Mouse (Mus musculus) heart, embryonic 10.5 days (tissue): ENCODE measurements at regions not wholly inside any gene's neighbourhood (a gene's known extent, or its start where the extent isn't known, plus 50 kb on each side); places are given as distances from the start of the nearest gene placed in this dataset.

Source experiments
- DNase-seq: peaks from one replicate; pipeline ENCODE4 v3.0.0-alpha.2; 2017; ENCODE audit warnings: low spot score
- H3K27ac ChIP-seq: fragments of 300-500 bp; sonication (generic); 2 replicates; pipeline ENCODE4 v1.5.1; 2016; ENCODE audit warnings: mild to moderate bottlenecking
- H3K27me3 ChIP-seq: fragments of 300-500 bp; sonication (generic); 2 replicates; pipeline ENCODE4 v1.6.1; 2016; ENCODE audit warnings: mild to moderate bottlenecking; ENCODE audit not compliant: poor library complexity, insufficient read depth, severe bottlenecking
- H3K36me3 ChIP-seq: fragments of 300-500 bp; sonication (generic); 2 replicates; pipeline ENCODE4 v1.6.1; 2016; ENCODE audit warnings: mild to moderate bottlenecking, moderate library complexity
- H3K4me1 ChIP-seq: fragments of 300-500 bp; sonication (generic); 2 replicates; pipeline ENCODE4 v1.6.1; 2016; ENCODE audit warnings: mild to moderate bottlenecking
- H3K4me3 ChIP-seq: fragments of 300-500 bp; sonication (generic); 2 replicates; pipeline ENCODE4 v1.5.1; 2016; ENCODE audit warnings: mild to moderate bottlenecking, moderate library complexity
- H3K9me3 ChIP-seq: fragments of 300-500 bp; sonication (generic); 2 replicates; pipeline ENCODE4 v1.6.1; 2016; ENCODE audit warnings: mild to moderate bottlenecking, moderate library complexity
- WGBS: fragments of 180-500 bp; shearing (Covaris S2); methylation state at CpG from one replicate; pipeline ENCODE4 v1.1.7; 2016; 5-methylcytosine and 5-hydroxymethylcytosine counted together

GRCm38 (mm10) chr13:78524446-78524937 is 324.9 kb upstream of the Nr2f1 start:
- DNase-seq: no peak
- Histone ChIP-seq H3K27me3 (no peaks in the 10 kb centered on the region), H3K36me3 (no peaks in the 10 kb centered on the region), H3K9me3 (no peaks in the 10 kb centered on the region), H3K4me3 (no peak overlapping the region), H3K27ac (no peak overlapping the region), H3K4me1 (no peaks in the 10 kb centered on the region)
- WGBS: 71% methylated on average over 2 of the region's 2 CpGs

- no peak overlapping the region for H3K4me3 ChIP-seq
- H3K36me3 ChIP-seq: no peaks in the 10 kb centered on the region
- H3K27me3 ChIP-seq: no peaks in the 10 kb centered on the region
- no peak overlapping the region for H3K27ac ChIP-seq
- H3K4me1 ChIP-seq: no peaks in the 10 kb centered on the region
- 84% methylated on average over 1 of the region's 1 CpGs for WGBS
- DNase-seq: no peak
- H3K9me3 ChIP-seq: no peaks in the 10 kb centered on the region
Measured at GRCm38 (mm10) chr13:78520771-78521170, 321.2 kb upstream of the Nr2f1 start.

DNA sequence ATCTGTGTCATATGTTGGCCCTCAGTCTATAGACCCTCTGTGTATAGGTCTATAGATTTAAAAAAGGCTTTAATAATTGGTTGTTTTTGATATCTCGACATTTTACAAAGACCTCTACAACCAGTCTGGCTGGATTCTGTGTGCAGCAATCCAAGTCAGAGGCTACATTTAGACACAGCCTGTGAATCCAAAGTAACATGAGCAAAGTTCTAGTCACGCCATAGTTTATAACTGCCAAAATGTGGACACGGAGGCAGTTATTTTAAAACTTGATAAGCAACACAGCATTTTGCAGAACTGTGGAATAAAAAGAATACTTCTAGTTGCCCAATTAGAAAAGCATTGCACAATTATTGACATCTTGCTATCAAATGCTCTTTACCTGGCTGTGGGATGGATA is 320.6 kb upstream of the Nr2f1 start:
- WGBS: 84% methylated on average over 3 of the region's 3 CpGs

GRCm38 (mm10) chr13:78500551-78500950 is 301.0 kb upstream of the Nr2f1 start:
- H3K27ac ChIP-seq: no peak overlapping the region
- no peak overlapping the region for H3K4me3 ChIP-seq
- 88% methylated on average over 7 of the region's 7 CpGs for WGBS
- H3K27me3 ChIP-seq: no peaks in the 10 kb centered on the region
- no peaks in the 10 kb centered on the region for H3K36me3 ChIP-seq
- no peak for DNase-seq
- no peaks in the 10 kb centered on the region for H3K9me3 ChIP-seq
- H3K4me1 ChIP-seq: no peaks in the 10 kb centered on the region

More for the DNA sequence above, 320.6 kb upstream of the Nr2f1 start:
- no peaks in the 10 kb centered on the region for H3K9me3 ChIP-seq
- no peak overlapping the region for H3K27ac ChIP-seq
- no peak for DNase-seq
- no peaks in the 10 kb centered on the region for H3K4me1 ChIP-seq
- H3K4me3 ChIP-seq: no peak overlapping the region
- H3K36me3 ChIP-seq: no peaks in the 10 kb centered on the region
- no peaks in the 10 kb centered on the region for H3K27me3 ChIP-seq

DNA sequence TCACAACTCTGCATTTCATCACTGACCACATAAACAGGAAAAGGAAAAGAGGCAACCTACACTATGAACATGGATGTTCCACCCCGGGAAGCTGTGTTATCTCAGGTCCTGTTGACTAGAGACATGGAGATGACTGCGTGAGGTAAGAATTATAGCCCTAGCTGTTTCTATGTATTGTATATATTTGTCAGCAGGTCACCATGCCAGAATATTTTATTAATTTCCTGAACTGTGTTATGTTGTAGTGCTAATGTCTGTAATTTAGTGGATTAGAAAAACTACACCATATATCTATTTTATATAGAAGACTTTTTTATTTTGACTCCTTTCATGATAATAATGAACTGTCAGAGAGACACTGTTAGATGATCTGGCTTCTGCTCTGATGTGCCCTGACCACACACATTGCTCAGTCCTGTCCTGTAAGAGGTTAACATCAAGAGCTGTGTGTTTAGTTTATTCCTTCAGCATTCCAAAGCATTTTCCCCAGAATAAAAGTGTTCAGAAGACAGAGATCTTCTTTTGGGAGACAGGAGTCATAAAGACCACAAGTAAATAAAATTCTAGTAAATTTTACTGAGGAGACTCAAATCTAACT is 284.3 kb upstream of the Nr2f1 start:
- H3K4me3 ChIP-seq: no peak overlapping the region

GRCm38 (mm10) chr13:78482929-78483759 is 283.6 kb upstream of the Nr2f1 start:
- Histone ChIP-seq H3K27ac (no peak overlapping the region), H3K27me3 (no peaks in the 10 kb centered on the region), H3K36me3 (no peaks in the 10 kb centered on the region), H3K4me1 (no peaks in the 10 kb centered on the region), H3K4me3 (no peak overlapping the region), H3K9me3 (no peaks in the 10 kb centered on the region)
- 55% methylated on average over 9 of the region's 9 CpGs for WGBS
- peak; percentile 81 for DNase-seq

More for the DNA sequence above, 284.3 kb upstream of the Nr2f1 start:
- no peak for DNase-seq
- Histone ChIP-seq H3K36me3 (no peaks in the 10 kb centered on the region), H3K9me3 (no peaks in the 10 kb centered on the region), H3K27me3 (no peaks in the 10 kb centered on the region), H3K27ac (no peak overlapping the region), H3K4me1 (no peaks in the 10 kb centered on the region)
- WGBS: 66% methylated on average over 2 of the region's 2 CpGs

DNA sequence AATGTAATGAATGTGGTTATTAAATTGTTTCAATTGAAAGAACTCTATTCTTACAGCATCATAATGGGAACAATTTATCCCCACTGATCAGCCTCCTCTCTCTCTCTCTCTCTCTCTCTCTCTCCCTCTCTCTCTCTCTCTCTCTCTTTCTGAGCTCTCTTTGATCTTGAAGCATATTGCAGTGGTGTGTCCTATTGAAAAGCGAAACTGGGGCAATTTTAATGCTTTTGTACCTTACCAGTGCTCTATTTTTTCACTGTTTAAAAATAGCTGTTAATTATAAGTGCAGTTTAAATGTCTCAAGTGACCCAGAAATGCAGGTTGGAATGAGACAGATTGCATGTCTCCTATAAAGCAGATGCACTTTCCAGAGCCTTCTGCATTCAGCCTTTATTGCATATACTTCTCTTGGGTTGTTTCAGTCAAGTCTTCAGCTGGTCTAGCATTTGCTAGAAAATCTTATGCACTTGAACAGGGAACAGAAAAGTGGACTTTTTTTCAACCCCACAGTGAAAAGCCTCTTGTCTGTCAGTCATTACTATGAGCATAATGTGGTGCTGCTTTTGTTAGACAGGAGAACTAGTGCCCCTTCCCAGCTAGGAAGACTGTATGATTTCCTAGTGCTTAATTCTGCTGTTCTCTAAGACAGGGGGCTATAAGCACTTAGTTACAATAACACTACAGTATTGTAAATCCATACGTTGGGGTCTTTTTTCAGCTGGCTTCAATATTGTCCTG is 251.9 kb upstream of the Nr2f1 start:
- Histone ChIP-seq H3K4me1 (no peaks in the 10 kb centered on the region), H3K36me3 (no peaks in the 10 kb centered on the region), H3K9me3 (no peaks in the 10 kb centered on the region), H3K27ac (no peak overlapping the region), H3K4me3 (no peak overlapping the region), H3K27me3 (no peaks in the 10 kb centered on the region)
- WGBS: 70% methylated on average over 2 of the region's 2 CpGs
- no peak for DNase-seq

DNA sequence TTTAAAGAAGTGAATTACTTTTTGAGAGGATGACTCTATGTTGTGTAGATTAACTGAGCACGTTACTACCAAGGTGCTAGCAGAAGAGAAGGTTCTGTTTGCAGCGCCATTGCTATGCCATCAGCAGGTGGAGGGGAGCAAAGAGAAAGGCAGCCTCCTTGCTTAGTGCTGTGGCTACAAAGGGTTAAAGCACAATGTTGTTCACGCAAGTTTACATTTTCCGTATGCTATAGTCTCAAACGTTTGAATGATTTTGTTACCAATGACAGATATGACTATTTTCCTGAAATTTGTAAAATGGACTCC is 247.1 kb upstream of the Nr2f1 start:
- no peak for DNase-seq
- Histone ChIP-seq H3K36me3 (no peaks in the 10 kb centered on the region), H3K27ac (no peak overlapping the region), H3K4me3 (no peak overlapping the region), H3K27me3 (no peaks in the 10 kb centered on the region), H3K9me3 (no peaks in the 10 kb centered on the region), H3K4me1 (peaks cover 6% of the 10 kb centered on the region; the same call in 1 of the 2 replicates)
- 75% methylated on average over 5 of the region's 5 CpGs for WGBS

DNA sequence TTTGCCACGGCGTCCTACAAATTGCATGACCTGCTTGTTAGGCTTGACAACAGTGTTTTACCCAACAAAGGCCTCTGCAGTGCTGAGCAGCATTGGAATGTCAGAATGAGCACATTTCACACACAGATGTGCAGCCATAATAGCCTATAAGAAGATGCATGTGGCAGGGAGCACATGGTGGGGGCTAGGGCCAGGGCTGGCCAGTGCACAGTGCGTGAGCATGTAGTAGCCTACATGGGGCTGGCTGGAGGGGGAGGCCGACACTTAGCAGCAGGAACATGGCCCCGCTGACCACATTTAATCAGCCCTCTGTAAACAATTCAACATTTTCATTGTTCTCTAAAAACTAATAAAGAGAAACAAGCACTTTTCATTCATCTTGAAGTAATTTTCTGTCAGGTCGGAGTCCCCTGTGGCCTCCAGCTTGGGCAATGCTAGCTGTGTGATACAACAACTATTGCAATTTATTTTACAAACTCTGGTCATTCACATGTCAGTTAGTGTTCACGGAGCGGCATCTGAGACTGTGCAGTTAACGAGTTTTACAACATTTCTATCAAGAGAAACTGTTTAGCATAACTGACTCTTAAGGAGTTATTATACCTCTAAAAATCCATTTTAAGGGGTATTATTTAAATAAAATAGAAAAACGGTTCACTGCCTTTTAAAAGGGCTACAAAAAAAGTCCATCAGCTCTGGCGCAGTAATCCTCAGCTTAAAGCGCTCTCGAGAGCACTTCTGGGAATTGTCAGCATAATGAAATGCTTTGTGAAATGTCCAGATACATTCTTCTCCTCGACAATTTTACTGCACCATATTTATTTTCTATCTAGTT is 246.6 kb upstream of the Nr2f1 start:
- no peak for DNase-seq
- H3K27me3 ChIP-seq: no peaks in the 10 kb centered on the region
- no peaks in the 10 kb centered on the region for H3K36me3 ChIP-seq
- no peaks in the 10 kb centered on the region for H3K9me3 ChIP-seq
- 0 out of 2 replicates have a peak overlapping the region, but pooled peaks have one; percentile 36 for H3K27ac ChIP-seq
- no peak overlapping the region for H3K4me3 ChIP-seq
- whole genome bisulfite sequencing: 75% methylated on average over 14 of the region's 14 CpGs
- H3K4me1 ChIP-seq: peaks cover 6% of the 10 kb centered on the region; the same call in 1 of the 2 replicates

DNA sequence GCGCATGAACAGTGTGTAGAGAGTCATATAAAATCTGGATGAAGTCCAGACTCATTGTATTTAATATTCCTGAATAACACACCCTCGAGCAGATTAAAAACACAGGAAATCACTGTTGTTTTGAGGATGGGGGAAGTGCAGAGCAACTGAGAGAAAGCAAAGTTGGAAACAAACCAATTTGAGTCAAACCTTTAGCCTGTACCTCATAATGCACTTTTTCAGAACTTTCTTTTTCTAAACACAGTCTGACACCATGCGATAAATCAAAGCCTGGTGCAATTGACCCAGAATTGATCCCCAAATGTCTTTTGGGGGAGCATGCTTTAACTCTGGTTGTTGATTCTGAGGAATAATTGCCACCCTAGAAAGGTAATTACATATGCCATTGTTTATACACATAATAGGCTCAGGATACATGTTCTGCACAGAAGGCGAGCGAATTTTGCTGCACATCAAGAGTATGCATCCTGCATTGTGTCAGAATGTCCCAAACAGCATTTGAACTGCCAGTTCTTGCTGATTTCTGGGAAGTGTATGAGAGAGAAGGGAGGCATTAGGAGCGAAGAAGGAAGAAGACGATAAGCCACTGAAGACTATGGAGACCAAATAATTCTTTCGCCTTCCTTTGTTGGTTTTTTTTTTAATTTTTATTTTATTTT is 245.3 kb upstream of the Nr2f1 start:
- no peak overlapping the region for H3K27ac ChIP-seq

DNA sequence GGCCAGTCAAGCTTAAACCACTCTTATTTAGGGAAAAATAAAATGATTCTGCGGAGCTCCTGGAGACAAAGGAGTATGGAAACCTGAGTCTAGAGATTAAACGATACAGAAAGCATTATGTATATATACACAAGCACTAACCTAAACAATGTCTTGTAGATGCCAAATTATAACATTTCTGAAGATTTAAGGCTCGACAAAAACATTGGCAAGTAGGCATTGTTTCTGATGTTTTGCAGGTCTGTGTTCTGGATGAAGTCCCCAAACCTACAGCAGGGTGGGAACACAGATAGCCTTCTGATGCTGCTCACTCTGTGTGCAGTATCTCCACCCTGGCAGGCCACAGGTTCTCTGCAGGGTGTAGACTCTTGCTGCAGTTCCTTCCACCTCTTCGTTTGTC is 228.9 kb upstream of the Nr2f1 start:
- 75% methylated on average over 4 of the region's 4 CpGs for WGBS
- no peak overlapping the region for H3K27ac ChIP-seq
- H3K36me3 ChIP-seq: no peaks in the 10 kb centered on the region
- no peaks in the 10 kb centered on the region for H3K27me3 ChIP-seq
- H3K9me3 ChIP-seq: no peaks in the 10 kb centered on the region
- H3K4me3 ChIP-seq: no peak overlapping the region
- DNase-seq: no peak
- no peaks in the 10 kb centered on the region; the same call in 1 of the 2 replicates for H3K4me1 ChIP-seq

More for the DNA sequence above, 245.3 kb upstream of the Nr2f1 start:
- WGBS: 84% methylated on average over 8 of the region's 8 CpGs
- DNase-seq: no peak
- H3K27me3 ChIP-seq: no peaks in the 10 kb centered on the region
- no peak overlapping the region for H3K4me3 ChIP-seq
- H3K4me1 ChIP-seq: peaks cover 6% of the 10 kb centered on the region; the same call in 1 of the 2 replicates
- no peaks in the 10 kb centered on the region for H3K36me3 ChIP-seq
- H3K9me3 ChIP-seq: no peaks in the 10 kb centered on the region

DNA sequence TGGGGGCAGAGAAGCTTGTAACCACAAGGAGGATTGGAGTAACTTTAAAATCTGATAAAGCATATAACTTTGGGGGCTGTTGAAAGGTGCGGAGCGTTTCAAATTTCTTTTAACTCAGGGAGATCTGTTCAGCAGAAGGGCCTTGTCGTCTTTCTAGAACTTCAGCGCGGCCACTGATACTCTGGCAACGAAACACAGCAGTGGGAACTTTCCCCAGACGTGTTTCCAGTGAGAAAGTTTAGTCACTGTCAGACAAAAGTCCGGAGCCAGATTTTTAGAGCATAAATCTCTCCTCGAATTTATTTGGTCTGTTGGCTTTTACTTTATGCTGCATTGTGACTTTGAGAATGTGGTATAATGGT is 228.5 kb upstream of the Nr2f1 start:
- peak overlapping the region; percentile 56 for H3K4me3 ChIP-seq
- no peaks in the 10 kb centered on the region for H3K27me3 ChIP-seq
- no peak for DNase-seq
- H3K4me1 ChIP-seq: no peaks in the 10 kb centered on the region; the same call in 1 of the 2 replicates
- no peaks in the 10 kb centered on the region for H3K36me3 ChIP-seq
- H3K9me3 ChIP-seq: no peaks in the 10 kb centered on the region
- H3K27ac ChIP-seq: 0 out of 2 replicates have a peak overlapping the region, but pooled peaks have one; percentile 62
- 14% methylated on average over 9 of the region's 9 CpGs for WGBS
